Comparison of ENCODE assay signal across 8 mouse cellular contexts in genomic region chr6:42265391-42266330, GRCm38 (mm10). TPM values are rescaled to one million over a fixed set of nuclear protein-coding genes. Genes with fewer than 3 reads are reported as not detected.
DNase-seq lines count a peak whose midpoint lies in the region; ATAC-seq lines count a peak whose summit lies in the region.

No protein-coding gene starts in this region.

- no peaks in the 10 kb centered on the region for H3K9me3 ChIP-seq in embryonic facial prominence, embryonic 15.5 days (replicated peaks)
- no peaks in the 10 kb centered on the region for H3K9me3 ChIP-seq in intestine, embryonic 16.5 days (ENCODE audit: control insufficient read depth, low read length)
- no peaks in the 10 kb centered on the region for H3K9me3 ChIP-seq in midbrain, embryonic 11.5 days (ENCODE audit: control insufficient read depth, low read length)

- under 1% methylated on average over 21 of the region's 21 CpGs for WGBS in embryonic facial prominence, embryonic 15.5 days
- under 1% methylated on average over 21 of the region's 21 CpGs for WGBS in intestine, embryonic 16.5 days
- WGBS in midbrain, embryonic 11.5 days: under 1% methylated on average over 21 of the region's 21 CpGs

- no peaks in the 10 kb centered on the region for H3K27me3 ChIP-seq in embryonic facial prominence, embryonic 15.5 days
- H3K27me3 ChIP-seq in intestine, embryonic 16.5 days (replicated peaks; ENCODE audit: control insufficient read depth, insufficient read depth, low read length): no peaks in the 10 kb centered on the region
- no peaks in the 10 kb centered on the region for H3K27me3 ChIP-seq in midbrain, embryonic 11.5 days (ENCODE audit: control insufficient read depth, insufficient read depth, low read length)

- peak overlapping the region; percentile 94 for H3K27ac ChIP-seq in embryonic facial prominence, embryonic 15.5 days (replicated peaks)
- H3K27ac ChIP-seq in intestine, embryonic 16.5 days (ENCODE audit: low read length): peak overlapping the region; percentile 95
- H3K27ac ChIP-seq in midbrain, embryonic 11.5 days (ENCODE audit: low read depth, low read length): peak overlapping the region; percentile 72

- peaks cover 34% of the 10 kb centered on the region for H3K36me3 ChIP-seq in embryonic facial prominence, embryonic 15.5 days
- peaks cover 16% of the 10 kb centered on the region for H3K36me3 ChIP-seq in intestine, embryonic 16.5 days (ENCODE audit: control insufficient read depth, insufficient read depth, low read length)
- peaks cover 23% of the 10 kb centered on the region for H3K36me3 ChIP-seq in midbrain, embryonic 11.5 days (ENCODE audit: control insufficient read depth, insufficient read depth, low read length)

- H3K4me3 ChIP-seq in embryonic facial prominence, embryonic 15.5 days (replicated peaks): peak overlapping the region; percentile 90
- H3K4me3 ChIP-seq in intestine, embryonic 16.5 days (ENCODE audit: low read length): peak overlapping the region; percentile 88
- peak overlapping the region; percentile 83 for H3K4me3 ChIP-seq in midbrain, embryonic 11.5 days (ENCODE audit: low read depth, low read length)

- peak overlapping the region; percentile 92 for H3K9ac ChIP-seq in embryonic facial prominence, embryonic 15.5 days
- peak overlapping the region; percentile 98 for H3K9ac ChIP-seq in intestine, embryonic 16.5 days (ENCODE audit: low read depth, low read length)
- peak overlapping the region; percentile 93 for H3K9ac ChIP-seq in midbrain, embryonic 11.5 days (ENCODE audit: low read length)

- H3K4me2 ChIP-seq in embryonic facial prominence, embryonic 15.5 days (replicated peaks): peak overlapping the region; percentile 83
- H3K4me2 ChIP-seq in intestine, embryonic 16.5 days (ENCODE audit: low read depth, low read length): peak overlapping the region; percentile 77
- peak overlapping the region; percentile 68 for H3K4me2 ChIP-seq in midbrain, embryonic 11.5 days

- DNase-seq in frontal cortex, postnatal 25 days (ENCODE audit: low spot score in 2 of 2): no peak
- peak; percentile 49 for DNase-seq in ES-CJ7 (ENCODE audit: low read depth, low spot score)
- peak; percentile 86 for DNase-seq in midbrain, embryonic 11.5 days (ENCODE audit: low spot score, missing footprints)
- no peak for DNase-seq in ovary, postnatal 14 days (ENCODE audit: low spot score)
- DNase-seq in gastrocnemius, postnatal 4 days (ENCODE audit: low spot score in 2 of 2): no peak

- ATAC-seq in frontal cortex, adult (ENCODE audit: low TSS enrichment): peak; percentile 11; the same call in 1 of the 2 replicates
- no peak for ATAC-seq in embryonic facial prominence, embryonic 15.5 days (ENCODE audit: insufficient number of reproducible peaks, low FRiP score, low TSS enrichment, low read depth)
- no peak for ATAC-seq in intestine, embryonic 16.5 days
- no peak for ATAC-seq in midbrain, embryonic 11.5 days (ENCODE audit: low FRiP score)

- peaks cover 16% of the 10 kb centered on the region for H3K4me1 ChIP-seq in embryonic facial prominence, embryonic 15.5 days
- H3K4me1 ChIP-seq in intestine, embryonic 16.5 days (ENCODE audit: control insufficient read depth, insufficient read depth, low read length): peaks cover 8% of the 10 kb centered on the region; the same call in 1 of the 2 replicates
- peaks cover 3% of the 10 kb centered on the region; the same call in 1 of the 2 replicates for H3K4me1 ChIP-seq in midbrain, embryonic 11.5 days (ENCODE audit: control insufficient read depth, insufficient read depth, low read length)

RNA-seq across cellular contexts. Expression of gene Casp2, which starts 0.9 kb away (rescaled TPM):
- polyA plus RNA-seq in embryonic facial prominence, embryonic 15.5 days (2015; fragmentation: Nextera tagmentation; extraction: Ambion mirVana): 45.8 and 46.5 TPM in 2 replicates
- 39.5 and 39.9 TPM in 2 replicates for polyA plus RNA-seq in intestine, embryonic 16.5 days (2015; fragmentation: Nextera tagmentation; extraction: Ambion mirVana)
- polyA plus RNA-seq in midbrain, embryonic 11.5 days (2014; fragmentation: Nextera tagmentation; extraction: Ambion mirVana): 70.2 and 78.8 TPM in 2 replicates
- 10 to 100 TPM; 21.1 to 23.0 TPM for total RNA-seq in gastrocnemius, postnatal 4 days (2021)

RNA-seq across cellular contexts. Expression of gene Tmem139, which starts 3.9 kb away (rescaled TPM):
- polyA plus RNA-seq in embryonic facial prominence, embryonic 15.5 days (2015; fragmentation: Nextera tagmentation; extraction: Ambion mirVana): 1.5 and 2.1 TPM in 2 replicates
- 19.5 and 22.9 TPM in 2 replicates for polyA plus RNA-seq in intestine, embryonic 16.5 days (2015; fragmentation: Nextera tagmentation; extraction: Ambion mirVana)
- polyA plus RNA-seq in midbrain, embryonic 11.5 days (2014; fragmentation: Nextera tagmentation; extraction: Ambion mirVana): 0.19 and 0.23 TPM in 2 replicates
- not detected for total RNA-seq in gastrocnemius, postnatal 4 days (2021)

RNA-seq across cellular contexts. Expression of gene Gstk1, which starts 19.9 kb away (rescaled TPM):
- 19.0 and 20.1 TPM in 2 replicates for polyA plus RNA-seq in embryonic facial prominence, embryonic 15.5 days (2015; fragmentation: Nextera tagmentation; extraction: Ambion mirVana)
- 27.4 and 27.7 TPM in 2 replicates for polyA plus RNA-seq in intestine, embryonic 16.5 days (2015; fragmentation: Nextera tagmentation; extraction: Ambion mirVana)
- 15.3 and 15.7 TPM in 2 replicates for polyA plus RNA-seq in midbrain, embryonic 11.5 days (2014; fragmentation: Nextera tagmentation; extraction: Ambion mirVana)
- total RNA-seq in gastrocnemius, postnatal 4 days (2021): 1 to 10 TPM; 6.5 to 7.5 TPM

RNA-seq across cellular contexts. Expression of gene Clcn1, which starts 20.8 kb away (rescaled TPM):
- 0.08 and 0.24 TPM in 2 replicates for polyA plus RNA-seq in embryonic facial prominence, embryonic 15.5 days (2015; fragmentation: Nextera tagmentation; extraction: Ambion mirVana)
- polyA plus RNA-seq in intestine, embryonic 16.5 days (2015; fragmentation: Nextera tagmentation; extraction: Ambion mirVana): 0.20 and 0.23 TPM in 2 replicates
- polyA plus RNA-seq in midbrain, embryonic 11.5 days (2014; fragmentation: Nextera tagmentation; extraction: Ambion mirVana): 1.4 and 1.6 TPM in 2 replicates
- total RNA-seq in gastrocnemius, postnatal 4 days (2021): 10 to 100 TPM; 33.8 to 41.2 TPM

RNA-seq across cellular contexts. Expression of gene Tas2r144, which starts 50.5 kb away (rescaled TPM):
- polyA plus RNA-seq in embryonic facial prominence, embryonic 15.5 days (2015; fragmentation: Nextera tagmentation; extraction: Ambion mirVana): not detected in 2 replicates
- polyA plus RNA-seq in intestine, embryonic 16.5 days (2015; fragmentation: Nextera tagmentation; extraction: Ambion mirVana): not detected in 2 replicates
- not detected in 2 replicates for polyA plus RNA-seq in midbrain, embryonic 11.5 days (2014; fragmentation: Nextera tagmentation; extraction: Ambion mirVana)
- total RNA-seq in gastrocnemius, postnatal 4 days (2021): not detected

Comparison
In these comparisons a context has a peak if more than half of its experiments do, and no peak if none do; other contexts are left out.
1. DNase-seq: peak in ES-CJ7 (single experiment) and midbrain, embryonic 11.5 days (single experiment); none in frontal cortex, postnatal 25 days (0 of 2), ovary, postnatal 14 days (single experiment) and gastrocnemius, postnatal 4 days (0 of 2).
2. Peak in every context shown above with its lines, with median percentiles within 50 percentile points of each other: H3K27ac ChIP-seq, H3K4me2 ChIP-seq, H3K4me3 ChIP-seq and H3K9ac ChIP-seq.